Mouse (Mus musculus): ENCODE data around the gene Gm44596. TPM values are rescaled to one million over a fixed set of nuclear protein-coding genes. Genes with fewer than 3 reads are reported as not detected.

The Gm44596 gene
- total and polyA plus RNA-seq, 2 experiments, result not detected

- Histone ChIP-seq H3K27me3 (ENCODE audit: control insufficient read depth, insufficient read depth, low read length) (peaks cover 4% of the 10 kb centered on the region; the same call in 1 of the 2 replicates), H3K27ac (replicated peaks; ENCODE audit: insufficient read depth, low read depth, low read length) (no peak overlapping the region), H3K36me3 (ENCODE audit: control insufficient read depth, insufficient read depth, low read length) (no peaks in the 10 kb centered on the region; the same call in 1 of the 2 replicates), H3K4me3 (ENCODE audit: insufficient read depth, low read depth, low read length) (no peak overlapping the region), H3K79me2 (ENCODE audit: control insufficient read depth, insufficient read depth, low read length) (no peaks in the 10 kb centered on the region; the same call in 1 of the 2 replicates), H3K9ac (ENCODE audit: low read depth, low read length) (no peak overlapping the region), H3K4me1 (ENCODE audit: control insufficient read depth, insufficient read depth, low read length) (peaks cover 8% of the 10 kb centered on the region)
- peak; percentile 77 for TF ChIP-seq CTCF (IDR thresholded peaks at IDR 0.05; ENCODE audit: low read depth, low read length)
- no peak for TF ChIP-seq POLR2A (IDR thresholded peaks at IDR 0.05; ENCODE audit: extremely low read depth, insufficient read depth, low read length)
- no peak for DNase-seq (ENCODE audit: extremely low read depth, low read depth, low spot score)
- 38% methylated on average over 2 of the region's 2 CpGs for whole genome bisulfite sequencing
Observed at GRCm38 (mm10) chr6:128358999-128359398, 16.3 kb upstream of the Gm44596 start.

- no peak overlapping the region for H3K27ac ChIP-seq (replicated peaks; ENCODE audit: insufficient read depth, low read depth, low read length)
- H3K4me3 ChIP-seq (ENCODE audit: insufficient read depth, low read depth, low read length), result peak overlapping the region; percentile 89
- no peak for DNase-seq (ENCODE audit: extremely low read depth, low read depth, low spot score)
- no peaks in the 10 kb centered on the region for H3K27me3 ChIP-seq (ENCODE audit: control insufficient read depth, insufficient read depth, low read length)
- no peaks in the 10 kb centered on the region; the same call in 1 of the 2 replicates for H3K36me3 ChIP-seq (ENCODE audit: control insufficient read depth, insufficient read depth, low read length)
- no peaks in the 10 kb centered on the region; the same call in 1 of the 2 replicates for H3K79me2 ChIP-seq (ENCODE audit: control insufficient read depth, insufficient read depth, low read length)
- peak overlapping the region; percentile 92 for H3K9ac ChIP-seq (ENCODE audit: low read depth, low read length)
- TF ChIP-seq POLR2A (IDR thresholded peaks at IDR 0.05; ENCODE audit: extremely low read depth, insufficient read depth, low read length) (no peak), CTCF (IDR thresholded peaks at IDR 0.05; ENCODE audit: low read depth, low read length) (no peak)
- peaks cover 8% of the 10 kb centered on the region for H3K4me1 ChIP-seq (ENCODE audit: control insufficient read depth, insufficient read depth, low read length)
- 25% methylated on average over 9 of the region's 9 CpGs for WGBS
Observed at GRCm38 (mm10) chr6:128361901-128362300, 13.4 kb upstream of the Gm44596 start.

- H3K27me3 ChIP-seq (ENCODE audit: control insufficient read depth, insufficient read depth, low read length), result no peaks in the 10 kb centered on the region
- peak within 1 kb of the TSS; percentile 33 for H3K27ac ChIP-seq (replicated peaks; ENCODE audit: insufficient read depth, low read depth, low read length)
- WGBS, result under 1% methylated on average over 74 of the region's 76 CpGs
- peak within 1 kb of the TSS; percentile 92 for H3K9ac ChIP-seq (ENCODE audit: low read depth, low read length)
- H3K4me3 ChIP-seq (ENCODE audit: insufficient read depth, low read depth, low read length), result peak within 1 kb of the TSS; percentile 89
- peaks cover 8% of the 10 kb centered on the region for H3K4me1 ChIP-seq (ENCODE audit: control insufficient read depth, insufficient read depth, low read length)
- H3K79me2 ChIP-seq (ENCODE audit: control insufficient read depth, insufficient read depth, low read length), result no peaks in the 10 kb centered on the region; the same call in 1 of the 2 replicates
- peak; percentile 33 for DNase-seq (ENCODE audit: extremely low read depth, low read depth, low spot score)
- no peak for TF ChIP-seq CTCF (IDR thresholded peaks at IDR 0.05; ENCODE audit: low read depth, low read length)
- 0 out of 2 replicates have a peak, but pooled peaks have one; percentile 23 for TF ChIP-seq POLR2A (IDR thresholded peaks at IDR 0.05; ENCODE audit: extremely low read depth, insufficient read depth, low read length)
- no peaks in the 10 kb centered on the region; the same call in 1 of the 2 replicates for H3K36me3 ChIP-seq (ENCODE audit: control insufficient read depth, insufficient read depth, low read length)
Observed at GRCm38 (mm10) chr6:128362381-128363006, 12.8 kb upstream of the Gm44596 start, which contains the start of the genes Rhno1 and Foxm1. Gene Rhno1, minus strand, starts transcription at chr6:128362911. Gene Foxm1, plus strand, starts transcription at chr6:128362967.

- no peaks in the 10 kb centered on the region; the same call in 1 of the 2 replicates for H3K79me2 ChIP-seq (ENCODE audit: control insufficient read depth, insufficient read depth, low read length)
- peak overlapping the region; percentile 31 for H3K9ac ChIP-seq (ENCODE audit: low read depth, low read length)
- DNase-seq (ENCODE audit: extremely low read depth, low read depth, low spot score), result no peak
- TF ChIP-seq CTCF (IDR thresholded peaks at IDR 0.05; ENCODE audit: low read depth, low read length), result no peak
- no peak for TF ChIP-seq POLR2A (IDR thresholded peaks at IDR 0.05; ENCODE audit: extremely low read depth, insufficient read depth, low read length)
- H3K27ac ChIP-seq (replicated peaks; ENCODE audit: insufficient read depth, low read depth, low read length), result no peak overlapping the region
- peak overlapping the region; percentile 89; the same call in 1 of the 2 replicates for H3K4me3 ChIP-seq (ENCODE audit: insufficient read depth, low read depth, low read length)
- 5% methylated on average over 45 of the region's 46 CpGs for WGBS
- peaks cover 8% of the 10 kb centered on the region for H3K4me1 ChIP-seq (ENCODE audit: control insufficient read depth, insufficient read depth, low read length)
- no peaks in the 10 kb centered on the region for H3K36me3 ChIP-seq (ENCODE audit: control insufficient read depth, insufficient read depth, low read length)
- H3K27me3 ChIP-seq (ENCODE audit: control insufficient read depth, insufficient read depth, low read length), result no peaks in the 10 kb centered on the region
Observed at GRCm38 (mm10) chr6:128363007-128363825, 12.1 kb upstream of the Gm44596 start.

GRCm38 (mm10) chr6:128364721-128365120 lies 10.6 kb upstream of the Gm44596 start:
- Histone ChIP-seq H3K36me3 (ENCODE audit: control insufficient read depth, insufficient read depth, low read length) (no peaks in the 10 kb centered on the region), H3K79me2 (ENCODE audit: control insufficient read depth, insufficient read depth, low read length) (no peaks in the 10 kb centered on the region; the same call in 1 of the 2 replicates), H3K27me3 (ENCODE audit: control insufficient read depth, insufficient read depth, low read length) (no peaks in the 10 kb centered on the region), H3K9ac (ENCODE audit: low read depth, low read length) (no peak overlapping the region), H3K4me1 (ENCODE audit: control insufficient read depth, insufficient read depth, low read length) (peaks cover 8% of the 10 kb centered on the region), H3K27ac (replicated peaks; ENCODE audit: insufficient read depth, low read depth, low read length) (no peak overlapping the region), H3K4me3 (ENCODE audit: insufficient read depth, low read depth, low read length) (no peak overlapping the region)
- TF ChIP-seq POLR2A (IDR thresholded peaks at IDR 0.05; ENCODE audit: extremely low read depth, insufficient read depth, low read length), result no peak
- TF ChIP-seq CTCF (IDR thresholded peaks at IDR 0.05; ENCODE audit: low read depth, low read length), result no peak
- DNase-seq (ENCODE audit: extremely low read depth, low read depth, low spot score), result no peak
- WGBS, result 75% methylated on average over 6 of the region's 6 CpGs
